Mouse (Mus musculus) adrenal gland, postnatal 25 days (tissue): ENCODE measurements around the gene Sipa1l3. TPM values are rescaled to one million over a fixed set of nuclear protein-coding genes. Genes with fewer than 3 reads are reported as not detected.

ENCODE experiments used
- DNase-seq: peaks from one replicate; pipeline ENCODE4 v3.0.0; 2021; ENCODE audit warnings: mixed read lengths
- total RNA-seq: library from RNA; stranded (reverse); gene quantifications from 2 replicates; pipeline ENCODE4 v1.2.3, GENCODE M21; 2021

Sipa1l3 gene
- total RNA-seq, 1 experiment from 2014 or later, result 36.3 TPM

DNA sequence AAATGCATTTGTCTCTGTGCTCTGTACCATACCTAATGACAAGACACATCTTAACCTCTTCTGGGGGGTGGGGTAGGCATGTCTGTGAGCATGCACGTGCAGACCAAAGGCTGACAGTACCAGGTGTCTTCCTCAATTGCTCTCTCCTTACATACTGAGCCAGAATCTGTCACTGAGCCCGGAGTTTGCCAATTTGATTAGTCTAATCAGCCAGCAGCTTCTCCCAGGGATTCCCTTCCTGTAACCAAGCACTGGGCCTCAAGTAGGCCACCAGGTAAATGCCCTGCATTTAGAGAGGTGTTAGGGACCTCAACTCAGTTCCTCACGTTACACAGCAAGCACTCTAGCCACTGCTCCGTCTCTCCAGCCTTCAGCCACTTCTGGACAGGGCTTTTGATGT is 38.3 kb downstream of the Sipa1l3 start:
- no peak for DNase-seq

GRCm38 (mm10) chr7:29475005-29475404 is 43.4 kb downstream of the Sipa1l3 start:
- DNase-seq, result no peak

- no peak for DNase-seq
These were observed 47.1 kb downstream of the Sipa1l3 start for GRCm38 (mm10) chr7:29471309-29471708.

GRCm38 (mm10) chr7:29469602-29470344 is 48.7 kb downstream of the Sipa1l3 start:
- DNase-seq, result no peak

GRCm38 (mm10) chr7:29468593-29468992 is 49.8 kb downstream of the Sipa1l3 start:
- DNase-seq, result no peak

- DNase-seq, result no peak
These were observed 51.9 kb downstream of the Sipa1l3 start for GRCm38 (mm10) chr7:29466585-29466984.

GRCm38 (mm10) chr7:29465736-29466135 is 52.7 kb downstream of the Sipa1l3 start:
- DNase-seq, result no peak

GRCm38 (mm10) chr7:29462820-29463219 is 55.6 kb downstream of the Sipa1l3 start:
- DNase-seq, result no peak

GRCm38 (mm10) chr7:29462178-29462577 is 56.3 kb downstream of the Sipa1l3 start:
- DNase-seq, result no peak

DNA sequence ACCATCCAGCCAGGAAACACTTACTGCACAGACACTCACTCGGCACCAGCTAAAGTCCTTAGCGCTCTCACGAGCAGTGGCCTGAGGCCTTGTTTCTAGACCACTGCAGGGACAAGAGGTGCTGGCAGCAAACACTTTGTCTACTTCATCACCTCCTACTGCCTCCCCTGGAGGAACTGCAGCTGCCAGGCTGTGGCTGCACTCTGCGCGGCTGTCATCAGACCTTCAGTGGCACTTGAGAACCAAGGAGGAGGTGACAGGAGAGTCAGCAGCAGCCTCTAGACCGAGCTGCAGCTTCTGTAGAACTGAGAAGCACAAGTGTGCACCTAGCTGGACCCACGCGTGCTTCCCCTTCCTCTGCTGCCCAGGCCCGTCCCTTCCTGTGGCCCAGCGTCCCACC is 56.9 kb downstream of the Sipa1l3 start:
- no peak for DNase-seq

DNA sequence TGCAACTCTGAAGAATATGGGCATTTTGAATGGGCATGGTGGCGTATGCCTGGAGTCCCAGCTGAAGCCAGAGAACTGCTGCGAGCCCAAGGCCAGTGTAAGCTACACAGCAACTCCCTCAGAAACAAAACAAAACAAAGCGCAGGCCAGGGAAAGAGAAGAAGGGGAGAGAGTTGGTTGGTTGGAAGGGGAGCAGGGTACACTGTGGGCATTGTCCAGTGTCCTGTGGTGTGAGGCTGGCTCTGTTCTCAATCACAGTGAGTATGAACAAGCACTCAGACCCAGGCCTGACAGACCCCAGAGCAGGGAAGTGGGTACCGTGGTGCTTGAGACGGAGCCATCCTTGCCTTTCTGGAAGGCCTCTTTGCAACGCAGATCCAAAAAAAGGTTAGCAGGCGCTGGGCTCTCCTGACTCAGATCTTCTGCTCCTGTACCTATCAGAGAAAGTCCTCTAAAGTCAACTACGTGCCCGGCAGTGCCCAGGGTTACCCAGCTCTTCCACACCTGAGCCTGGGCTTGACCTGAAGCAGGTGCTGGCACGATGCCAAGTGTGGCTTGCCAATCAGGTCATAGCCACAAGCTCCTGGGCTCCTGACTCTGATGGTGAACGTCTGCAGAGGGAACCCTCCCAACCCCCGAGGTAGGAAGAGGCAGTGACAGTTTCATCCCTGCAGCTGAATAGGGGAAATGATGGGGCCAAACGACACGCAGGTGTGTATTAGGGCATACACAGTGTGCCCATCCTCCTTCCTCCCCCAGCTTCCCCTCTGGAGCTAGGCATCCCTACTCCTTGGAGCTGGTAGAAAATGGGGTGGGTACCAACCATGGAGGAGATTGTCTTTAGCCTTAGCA is 59.3 kb downstream of the Sipa1l3 start:
- DNase-seq, result no peak

DNA sequence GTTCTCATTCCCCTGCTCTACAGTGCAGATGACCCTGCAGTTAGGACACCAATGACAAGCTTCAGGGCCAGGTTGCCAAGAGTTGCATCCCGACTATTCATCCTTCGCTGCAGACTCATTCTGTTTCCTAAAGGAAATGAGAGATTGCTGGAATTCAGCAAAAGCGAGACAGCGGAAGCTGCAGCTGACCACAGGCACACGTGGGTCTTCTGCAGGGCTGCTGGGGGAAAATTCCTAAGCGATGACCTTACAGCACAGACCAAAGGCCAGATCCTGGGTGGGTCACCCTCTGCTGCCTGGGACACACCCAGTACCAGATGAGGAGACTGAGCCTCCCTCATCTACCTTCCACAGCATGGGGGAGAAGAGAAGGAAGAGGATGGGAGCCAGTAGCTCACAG is 60.7 kb downstream of the Sipa1l3 start:
- DNase-seq, result no peak

DNA sequence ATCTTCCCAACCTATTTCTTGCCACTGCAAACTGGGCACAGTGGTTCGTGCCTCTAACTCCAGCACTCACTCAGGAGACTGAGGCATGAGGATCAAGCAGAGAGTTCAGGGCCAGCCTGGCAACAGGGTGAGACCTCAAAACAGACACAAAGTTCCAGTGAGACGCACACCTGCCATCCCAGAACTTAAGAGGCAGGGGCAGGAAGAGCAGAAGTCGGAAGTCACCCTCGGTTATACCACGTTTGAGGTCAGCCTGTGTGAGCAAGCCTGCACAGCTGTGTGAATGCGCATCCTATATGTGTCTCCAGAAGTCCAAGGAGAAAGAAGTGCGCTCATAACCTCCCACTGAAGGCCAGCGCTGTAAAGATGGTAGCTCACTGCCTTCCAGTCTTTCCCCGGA is 61.7 kb downstream of the Sipa1l3 start:
- DNase-seq, result no peak

- DNase-seq, result no peak
These were observed 62.9 kb downstream of the Sipa1l3 start for GRCm38 (mm10) chr7:29455591-29455990.

DNA sequence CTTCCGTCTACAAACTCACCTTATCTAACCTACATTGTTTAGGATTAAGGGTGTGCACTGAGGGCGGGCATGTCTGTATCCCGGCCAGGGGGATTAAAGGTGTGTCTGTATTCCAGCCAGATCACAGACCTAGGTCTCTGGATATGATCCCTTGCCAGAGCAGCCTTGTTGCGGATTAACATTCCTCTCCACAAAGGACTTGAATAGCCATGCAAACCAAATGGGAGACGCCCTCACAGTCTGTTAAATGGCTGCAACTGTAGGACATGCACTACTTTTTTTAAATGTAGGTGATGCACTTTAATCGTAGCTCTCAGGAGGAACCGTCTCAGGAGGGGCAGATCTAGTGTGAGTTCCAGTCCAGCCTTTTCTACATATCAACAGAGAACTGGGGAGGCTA is 63.5 kb downstream of the Sipa1l3 start:
- no peak for DNase-seq

GRCm38 (mm10) chr7:29452991-29453741 is 65.3 kb downstream of the Sipa1l3 start:
- DNase-seq, result peak; percentile 40

DNA sequence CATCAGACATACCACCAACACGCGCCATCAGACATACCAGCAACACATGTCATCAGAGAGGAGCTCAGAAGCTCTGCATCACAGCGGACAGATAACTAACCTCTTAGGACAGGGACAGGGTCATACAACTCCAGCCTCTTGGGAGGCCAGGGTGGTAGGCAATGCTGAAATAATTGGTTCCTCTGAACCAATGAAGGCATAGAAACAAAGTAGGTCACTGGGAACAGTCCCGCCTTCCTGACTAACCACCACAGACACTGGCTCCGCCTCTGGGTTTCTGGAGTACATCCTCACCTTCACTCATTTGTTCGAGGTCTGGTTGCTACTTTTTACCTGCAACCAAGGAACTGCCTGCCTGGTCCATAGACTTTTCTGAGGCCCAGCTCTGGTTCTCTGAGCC is 66.1 kb downstream of the Sipa1l3 start:
- no peak for DNase-seq

GRCm38 (mm10) chr7:29450175-29450574 is 68.3 kb downstream of the Sipa1l3 start:
- peak; percentile 83 for DNase-seq

- no peak for DNase-seq
These were observed 69.6 kb downstream of the Sipa1l3 start for GRCm38 (mm10) chr7:29448830-29449229.

DNA sequence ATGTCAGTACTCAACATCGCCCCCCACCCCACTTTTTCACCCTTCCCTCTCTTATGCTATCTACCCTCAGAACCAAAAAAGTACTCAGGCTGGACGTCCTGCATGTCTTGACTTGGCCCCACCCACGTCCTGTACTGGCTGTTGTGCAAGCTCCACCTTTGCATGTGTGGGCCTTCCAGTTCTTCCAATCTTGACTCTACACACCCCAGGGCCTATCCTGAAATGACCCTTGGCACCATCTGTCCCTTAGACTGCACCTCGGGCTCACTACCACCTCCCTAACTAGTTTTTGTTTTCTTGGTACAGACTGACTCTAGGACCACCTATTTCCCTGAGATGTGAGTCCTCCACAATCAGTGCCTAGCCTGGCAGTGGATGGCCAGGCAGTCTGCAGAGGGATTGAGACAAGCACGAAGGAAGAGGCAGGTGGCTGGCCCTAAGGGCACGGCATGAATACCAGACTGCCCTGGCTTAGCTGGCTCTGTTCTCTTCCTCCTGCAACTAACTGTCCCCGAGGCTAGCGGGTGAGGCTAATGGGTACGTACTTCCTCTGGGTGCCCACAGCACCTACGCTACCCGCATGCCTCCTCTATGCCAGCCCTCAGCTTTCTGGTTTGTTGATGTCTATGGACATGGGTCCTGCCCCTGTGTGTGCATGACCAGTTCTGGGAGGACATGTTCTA is 71.2 kb downstream of the Sipa1l3 start:
- DNase-seq, result no peak

GRCm38 (mm10) chr7:29446156-29446555 is 72.3 kb downstream of the Sipa1l3 start:
- DNase-seq, result no peak

DNA sequence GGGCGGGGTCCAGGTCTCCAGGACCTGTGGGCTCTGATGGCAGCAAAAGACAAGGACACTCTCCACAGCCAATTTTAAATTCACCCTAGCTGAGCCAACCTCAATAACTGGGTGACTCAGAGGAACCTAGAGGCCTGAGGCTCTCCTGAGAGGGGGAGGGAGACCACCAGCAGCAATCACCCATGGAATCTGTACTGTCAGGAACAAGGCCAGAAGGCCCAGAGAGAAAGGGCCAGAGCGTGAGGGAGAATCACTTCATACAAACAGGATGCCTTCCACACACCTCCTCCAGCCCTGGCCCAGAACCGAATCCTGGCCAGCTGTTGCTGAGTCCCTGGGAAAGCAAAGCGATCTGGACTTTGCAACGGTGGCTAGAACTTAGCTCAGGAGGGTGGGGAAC is 73.9 kb downstream of the Sipa1l3 start:
- no peak for DNase-seq
